Mouse (Mus musculus): ENCODE data around the gene Hivep3. TPM values are rescaled to one million over a fixed set of nuclear protein-coding genes. Genes with fewer than 3 reads are reported as not detected.

Hivep3 gene
- 0.64 and 1.0 TPM in 2 replicates for polyA plus RNA-seq (2016; fragmentation: Nextera tagmentation; extraction: Ambion mirVana)

DNA sequence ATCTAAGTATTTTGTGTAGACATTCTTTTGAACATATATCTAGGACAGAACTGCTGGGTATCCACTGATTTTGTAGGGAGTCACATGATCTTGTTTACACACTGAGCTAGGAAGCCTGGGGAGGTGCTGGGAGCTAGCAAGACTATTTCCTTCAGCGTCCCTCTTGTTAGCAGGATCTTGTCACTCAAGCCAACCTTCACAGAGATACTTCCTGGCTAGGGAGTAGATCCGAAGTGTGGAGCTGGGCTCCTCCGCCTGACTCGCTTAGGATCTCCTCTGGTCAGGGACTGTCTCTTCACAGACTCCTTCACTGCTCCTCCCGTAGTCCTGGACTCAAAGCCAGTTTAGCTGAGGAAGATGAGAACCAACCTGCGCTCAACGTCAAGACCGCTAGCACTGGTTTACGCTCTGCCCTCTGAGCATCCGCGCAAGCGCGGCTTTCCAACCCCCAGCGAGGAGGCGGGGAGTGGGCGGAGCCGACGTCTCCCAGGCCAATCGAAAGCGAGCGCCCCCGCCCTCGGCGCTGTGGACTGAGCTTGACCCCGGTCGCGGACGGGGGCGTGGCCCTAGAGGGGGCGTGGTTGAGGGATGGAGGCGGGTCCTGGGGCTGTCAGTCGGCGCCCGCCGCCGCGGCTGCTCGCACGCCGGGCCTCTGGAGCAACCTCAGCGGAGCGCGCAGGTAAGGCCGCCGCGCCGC lies at the start of gene Hivep3:
Gene Hivep3, plus strand, starts transcription at position 601 of the 697 bp plus-strand sequence.
- no peaks in the 10 kb centered on the region for H3K9me3 ChIP-seq (replicated peaks)
- peaks cover 13% of the 10 kb centered on the region for H3K4me1 ChIP-seq
- peak within 1 kb of the TSS; percentile 83 for H3K4me3 ChIP-seq
- 0 out of 2 replicates have a peak within 1 kb of the TSS, but pooled peaks have one; percentile 33 for H3K27ac ChIP-seq (replicated peaks)
- H3K27me3 ChIP-seq (ENCODE audit: low read depth, poor library complexity, severe bottlenecking), result peaks cover 43% of the 10 kb centered on the region
- under 1% methylated on average over 47 of the region's 47 CpGs for WGBS
- no peaks in the 10 kb centered on the region for H3K36me3 ChIP-seq
- peak; percentile 100 for DNase-seq (ENCODE audit: low spot score)

DNA sequence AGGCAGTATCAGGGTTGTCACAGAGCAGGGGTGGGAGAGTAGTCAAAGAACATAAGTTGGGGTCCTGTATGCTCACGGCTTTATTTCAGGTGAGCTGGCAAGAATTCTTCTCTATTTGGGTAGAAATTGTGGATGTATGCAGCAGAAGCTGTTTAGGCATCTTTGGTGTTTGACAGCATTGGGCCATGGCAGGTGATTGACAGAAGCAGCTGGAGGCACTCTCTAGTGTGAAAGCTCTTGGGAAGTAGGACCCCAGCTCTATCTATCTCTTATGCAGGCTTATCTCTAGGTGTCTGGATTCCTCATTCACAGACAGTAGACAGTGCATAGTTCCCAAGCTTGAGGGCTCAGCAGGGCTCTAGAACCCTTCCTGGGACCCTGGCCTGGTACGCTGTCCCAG lies 47.8 kb upstream of the Hivep3 start:
- Histone ChIP-seq H3K27ac (replicated peaks) (no peak overlapping the region), H3K4me3 (no peak overlapping the region), H3K36me3 (no peaks in the 10 kb centered on the region), H3K27me3 (ENCODE audit: low read depth, poor library complexity, severe bottlenecking) (no peaks in the 10 kb centered on the region), H3K9me3 (replicated peaks) (no peaks in the 10 kb centered on the region), H3K4me1 (peaks cover 10% of the 10 kb centered on the region)
- WGBS, result 90% methylated on average over 2 of the region's 2 CpGs
- no peak for DNase-seq (ENCODE audit: low spot score)

DNA sequence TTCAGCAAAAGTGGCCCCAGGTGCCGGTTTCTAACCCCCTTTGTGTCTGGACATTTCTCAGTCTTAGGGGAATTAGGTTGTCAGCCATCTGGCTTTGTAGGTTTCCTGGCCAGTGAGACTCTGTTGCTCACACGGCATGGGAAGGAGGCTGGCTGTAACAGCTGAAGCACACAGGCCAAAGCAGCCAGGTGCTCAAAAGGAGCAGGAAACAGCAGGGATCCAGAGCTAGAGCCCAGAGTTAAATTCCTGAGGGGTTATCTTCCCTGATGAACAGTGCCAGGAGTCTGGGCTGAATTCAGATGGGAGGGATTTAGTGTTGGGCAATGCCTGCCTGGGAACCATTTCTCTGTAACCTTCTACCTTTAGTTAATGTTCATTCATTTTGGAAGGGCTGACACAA lies 35.2 kb upstream of the Hivep3 start:
- H3K4me1 ChIP-seq, result no peaks in the 10 kb centered on the region
- H3K27ac ChIP-seq (replicated peaks), result no peak overlapping the region
- WGBS, result 63% methylated on average over 2 of the region's 2 CpGs

DNA sequence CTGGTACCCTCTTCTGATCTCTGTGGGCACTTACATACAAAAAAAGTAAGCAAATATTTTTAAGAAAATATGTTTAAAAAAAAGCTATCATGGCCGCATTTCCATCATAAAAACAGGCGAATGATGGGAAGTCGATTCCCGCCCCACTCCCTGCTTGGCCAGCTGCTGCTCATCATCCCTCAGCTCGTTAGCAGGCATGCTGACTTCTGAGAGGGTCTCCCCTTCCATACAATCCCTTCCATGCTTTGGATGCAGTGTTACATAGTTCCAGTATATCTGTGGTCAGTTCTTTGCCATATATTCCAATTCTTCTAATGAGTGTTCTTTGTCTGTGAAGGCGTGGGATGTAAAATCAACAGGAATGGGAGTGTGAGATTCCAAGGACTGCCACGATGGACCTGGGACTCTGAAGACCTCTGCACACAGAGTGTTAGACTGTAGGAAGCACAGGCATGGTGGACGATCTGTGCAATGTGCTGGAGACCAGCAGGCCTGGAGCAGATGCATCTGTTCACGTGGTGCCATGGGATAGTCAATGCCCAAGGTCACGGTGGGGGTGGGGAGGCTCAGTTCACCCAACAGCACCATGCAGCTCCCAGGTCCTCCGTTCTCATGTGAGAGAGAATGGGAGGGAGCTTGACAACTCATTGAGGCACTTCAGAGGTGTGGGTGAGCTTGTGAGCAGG lies 32.2 kb upstream of the Hivep3 start:
- 90% methylated on average over 11 of the region's 11 CpGs for WGBS
- Histone ChIP-seq H3K9me3 (replicated peaks) (no peaks in the 10 kb centered on the region; the same call in 1 of the 2 replicates), H3K36me3 (no peaks in the 10 kb centered on the region), H3K27me3 (ENCODE audit: low read depth, poor library complexity, severe bottlenecking) (no peaks in the 10 kb centered on the region), H3K27ac (replicated peaks) (no peak overlapping the region), H3K4me3 (no peak overlapping the region), H3K4me1 (no peaks in the 10 kb centered on the region)
- no peak for DNase-seq (ENCODE audit: low spot score)

More for the DNA sequence above, 35.2 kb upstream of the Hivep3 start:
- no peaks in the 10 kb centered on the region; the same call in 1 of the 2 replicates for H3K9me3 ChIP-seq (replicated peaks)
- H3K36me3 ChIP-seq, result no peaks in the 10 kb centered on the region
- no peak overlapping the region for H3K4me3 ChIP-seq
- H3K27me3 ChIP-seq (ENCODE audit: low read depth, poor library complexity, severe bottlenecking), result no peaks in the 10 kb centered on the region
- DNase-seq (ENCODE audit: low spot score), result no peak

DNA sequence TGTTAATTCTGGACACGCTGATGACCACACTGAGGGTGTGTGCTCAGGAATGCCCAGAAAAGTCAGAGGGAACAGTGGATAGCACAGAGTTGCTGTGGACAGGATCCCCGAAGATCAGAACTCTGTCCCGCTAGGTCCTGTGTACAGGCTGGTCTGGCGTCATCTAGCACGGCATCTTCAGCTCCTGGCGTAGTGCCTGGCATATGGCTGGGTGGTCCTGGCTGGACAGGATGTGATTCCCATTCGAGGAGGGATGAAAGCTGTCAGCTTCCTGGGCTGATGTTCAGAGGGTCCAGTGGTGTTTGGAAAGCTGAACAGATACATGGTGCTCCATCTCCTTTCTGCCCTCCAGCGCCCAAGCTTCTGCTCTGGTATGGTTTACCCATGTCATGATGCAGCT lies 29.6 kb upstream of the Hivep3 start:
- Histone ChIP-seq H3K4me1 (peaks cover 13% of the 10 kb centered on the region), H3K27ac (replicated peaks) (no peak overlapping the region), H3K9me3 (replicated peaks) (no peaks in the 10 kb centered on the region; the same call in 1 of the 2 replicates), H3K36me3 (no peaks in the 10 kb centered on the region), H3K27me3 (ENCODE audit: low read depth, poor library complexity, severe bottlenecking) (no peaks in the 10 kb centered on the region), H3K4me3 (no peak overlapping the region)
- no peak for DNase-seq (ENCODE audit: low spot score)
- 87% methylated on average over 8 of the region's 8 CpGs for WGBS

DNA sequence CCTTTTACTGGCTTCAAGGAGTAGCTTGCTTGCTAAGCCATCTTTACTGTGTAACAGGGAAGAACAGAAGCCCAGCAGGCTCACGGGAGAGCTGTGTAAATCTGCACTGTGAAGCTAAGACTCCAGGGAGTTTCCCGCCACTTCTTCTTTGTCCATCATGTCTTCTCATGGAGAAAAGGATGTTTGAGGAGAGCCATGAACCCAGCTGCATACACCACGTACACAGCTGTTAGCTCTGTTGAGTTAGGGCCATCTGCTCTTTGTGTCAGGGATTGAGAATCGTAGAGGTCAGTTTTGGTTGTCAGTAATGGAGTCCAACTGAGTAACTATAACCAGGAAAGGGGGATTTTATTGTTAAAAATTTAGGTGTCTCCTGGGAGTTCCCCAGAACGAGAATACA lies 26.3 kb upstream of the Hivep3 start:
- DNase-seq (ENCODE audit: low spot score), result no peak
- no peaks in the 10 kb centered on the region for H3K36me3 ChIP-seq
- H3K9me3 ChIP-seq (replicated peaks), result no peaks in the 10 kb centered on the region
- peaks cover 13% of the 10 kb centered on the region for H3K4me1 ChIP-seq
- 71% methylated on average over 5 of the region's 5 CpGs for WGBS
- H3K4me3 ChIP-seq, result no peak overlapping the region
- no peaks in the 10 kb centered on the region for H3K27me3 ChIP-seq (ENCODE audit: low read depth, poor library complexity, severe bottlenecking)
- H3K27ac ChIP-seq (replicated peaks), result no peak overlapping the region

DNA sequence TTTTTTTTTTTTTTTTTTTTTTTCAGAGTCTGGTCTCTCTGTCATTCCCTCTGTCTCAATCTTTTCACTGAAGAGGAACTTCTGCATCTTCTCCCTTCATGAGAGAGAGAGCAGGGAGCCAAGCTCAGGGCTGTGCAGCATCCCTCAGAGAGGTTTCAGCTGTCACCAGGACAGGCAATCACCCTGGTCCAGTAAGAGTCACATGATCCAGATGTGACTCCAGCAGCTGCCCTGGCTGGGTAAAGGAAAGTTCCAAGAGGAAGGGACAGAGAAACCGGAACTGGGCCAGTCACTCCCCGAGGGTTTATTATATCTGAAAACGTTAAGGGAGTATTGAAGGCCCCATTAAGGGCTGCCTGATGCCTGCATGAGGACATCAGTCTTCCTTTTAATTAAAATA lies 25.8 kb upstream of the Hivep3 start:
- 45% methylated on average over 3 of the region's 3 CpGs for WGBS

DNA sequence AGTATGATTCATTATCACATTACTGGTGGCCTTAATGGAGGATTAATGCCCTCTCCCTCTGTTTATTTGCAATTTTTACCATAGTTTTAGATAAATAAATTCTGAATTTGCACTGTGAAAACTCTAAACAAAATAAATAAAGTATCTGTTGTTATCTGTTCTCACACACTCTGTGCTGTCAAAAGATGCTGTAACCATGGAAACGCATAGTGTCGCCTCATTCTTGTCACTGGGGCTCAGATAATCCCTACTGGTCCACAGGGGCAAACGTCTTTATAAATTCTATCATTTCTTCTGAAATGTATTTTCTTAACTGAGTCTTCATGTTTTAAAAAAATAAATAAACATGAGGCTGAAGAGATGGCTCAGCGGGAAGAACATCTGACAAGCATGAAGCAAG lies 23.4 kb upstream of the Hivep3 start:
- DNase-seq (ENCODE audit: low spot score), result no peak
- Histone ChIP-seq H3K9me3 (replicated peaks) (no peaks in the 10 kb centered on the region), H3K4me3 (no peak overlapping the region), H3K27ac (replicated peaks) (no peak overlapping the region), H3K27me3 (ENCODE audit: low read depth, poor library complexity, severe bottlenecking) (no peaks in the 10 kb centered on the region), H3K36me3 (no peaks in the 10 kb centered on the region), H3K4me1 (peaks cover 13% of the 10 kb centered on the region)
- WGBS, result 70% methylated on average over 4 of the region's 4 CpGs

More for the DNA sequence above, 25.8 kb upstream of the Hivep3 start:
- Histone ChIP-seq H3K27me3 (ENCODE audit: low read depth, poor library complexity, severe bottlenecking) (no peaks in the 10 kb centered on the region), H3K27ac (replicated peaks) (no peak overlapping the region), H3K4me3 (no peak overlapping the region), H3K36me3 (no peaks in the 10 kb centered on the region), H3K9me3 (replicated peaks) (no peaks in the 10 kb centered on the region), H3K4me1 (peaks cover 13% of the 10 kb centered on the region)
- no peak for DNase-seq (ENCODE audit: low spot score)

DNA sequence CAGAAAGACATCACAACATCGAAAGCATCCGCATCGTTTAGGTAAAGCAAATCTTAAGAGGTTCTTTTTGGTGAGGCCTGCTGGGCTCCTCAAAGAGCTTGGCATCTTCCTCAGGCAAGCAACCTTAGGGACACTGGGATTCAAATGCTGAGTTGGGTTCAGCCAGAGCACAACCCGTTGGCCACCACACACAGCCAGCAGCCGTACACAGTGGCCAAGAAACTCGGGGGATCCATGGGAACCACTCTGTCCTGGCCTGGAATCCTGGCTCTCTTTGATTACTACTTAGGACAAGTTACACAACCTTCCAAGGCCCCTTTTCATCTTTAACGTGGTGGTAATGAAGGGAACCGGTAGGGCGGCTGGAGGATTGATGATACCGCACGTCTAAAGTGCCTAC lies 16.1 kb upstream of the Hivep3 start:
- no peak for DNase-seq (ENCODE audit: low spot score)
- Histone ChIP-seq H3K4me1 (no peaks in the 10 kb centered on the region), H3K27me3 (ENCODE audit: low read depth, poor library complexity, severe bottlenecking) (no peaks in the 10 kb centered on the region), H3K27ac (replicated peaks) (no peak overlapping the region), H3K9me3 (replicated peaks) (no peaks in the 10 kb centered on the region), H3K36me3 (no peaks in the 10 kb centered on the region), H3K4me3 (no peak overlapping the region)
- 78% methylated on average over 11 of the region's 11 CpGs for WGBS

DNA sequence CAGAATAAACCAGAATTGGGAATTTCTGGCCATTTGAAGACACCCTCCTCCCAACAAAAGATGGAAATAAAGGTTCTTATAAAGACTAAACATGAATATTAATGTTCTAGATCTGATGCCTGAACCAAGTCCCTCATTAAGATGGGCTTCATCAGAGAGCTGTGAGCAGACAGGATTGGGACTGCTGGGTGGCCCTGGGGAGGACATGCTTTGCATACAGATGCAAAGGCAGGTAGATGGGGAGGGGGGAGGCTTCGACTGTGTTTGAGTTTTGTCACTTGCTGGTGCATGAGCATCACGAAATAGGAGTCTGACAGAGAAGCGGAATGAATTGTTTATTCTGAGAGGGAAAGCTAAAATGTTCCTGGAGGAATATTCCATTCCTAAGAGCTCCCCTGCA lies 12.1 kb upstream of the Hivep3 start:
- 80% methylated on average over 3 of the region's 3 CpGs for WGBS
- H3K27me3 ChIP-seq (ENCODE audit: low read depth, poor library complexity, severe bottlenecking), result no peaks in the 10 kb centered on the region
- DNase-seq (ENCODE audit: low spot score), result no peak
- no peak overlapping the region for H3K27ac ChIP-seq (replicated peaks)
- H3K36me3 ChIP-seq, result no peaks in the 10 kb centered on the region
- no peaks in the 10 kb centered on the region for H3K4me1 ChIP-seq
- H3K9me3 ChIP-seq (replicated peaks), result no peaks in the 10 kb centered on the region
- no peak overlapping the region for H3K4me3 ChIP-seq

DNA sequence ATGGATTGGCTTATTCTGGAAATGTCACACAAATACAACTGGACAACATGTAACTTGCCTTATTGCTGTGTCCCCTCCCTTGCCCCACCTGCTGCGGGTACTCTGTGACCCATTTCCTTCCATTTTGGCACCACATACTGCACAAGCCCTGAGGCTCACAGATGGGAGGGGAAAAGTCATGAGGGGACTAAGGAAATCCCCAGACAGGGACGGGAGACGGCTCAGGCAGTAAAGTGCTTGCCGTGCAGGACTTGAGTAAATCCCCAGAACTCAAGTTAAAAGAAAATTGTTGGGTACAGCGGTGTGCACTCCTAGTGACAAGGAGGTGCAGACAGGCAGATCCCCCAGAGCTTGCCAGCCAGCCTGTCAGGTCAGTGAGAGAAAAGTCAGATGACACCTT lies 7.5 kb upstream of the Hivep3 start:
- H3K36me3 ChIP-seq, result no peaks in the 10 kb centered on the region
- no peaks in the 10 kb centered on the region for H3K27me3 ChIP-seq (ENCODE audit: low read depth, poor library complexity, severe bottlenecking)
- no peak overlapping the region for H3K27ac ChIP-seq (replicated peaks)
- DNase-seq (ENCODE audit: low spot score), result no peak
- WGBS, result 80% methylated on average over 5 of the region's 5 CpGs
- H3K4me3 ChIP-seq, result no peak overlapping the region
- H3K4me1 ChIP-seq, result no peaks in the 10 kb centered on the region
- H3K9me3 ChIP-seq (replicated peaks), result no peaks in the 10 kb centered on the region

DNA sequence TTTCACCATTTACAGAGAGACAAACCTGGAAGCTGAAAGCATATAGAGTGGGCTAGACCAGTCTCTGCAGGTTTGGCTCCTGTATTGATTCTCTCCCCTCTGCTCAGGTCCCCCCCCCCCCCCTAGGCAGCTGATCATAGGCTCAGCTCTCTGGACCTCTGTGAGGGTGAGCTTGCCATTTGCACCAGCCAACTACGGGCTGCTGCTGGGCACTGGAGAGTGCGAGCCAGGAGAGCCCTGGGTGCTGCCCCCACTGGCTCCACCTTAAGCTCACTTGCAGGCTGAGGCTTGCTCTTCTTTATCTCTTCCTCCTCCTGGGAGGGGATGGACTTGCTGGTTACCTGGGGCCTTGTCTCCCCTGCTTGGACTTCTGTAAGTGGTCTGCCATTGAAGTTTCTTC lies 5.7 kb upstream of the Hivep3 start:
- WGBS, result 79% methylated on average over 2 of the region's 2 CpGs
- DNase-seq (ENCODE audit: low spot score), result no peak
- Histone ChIP-seq H3K27me3 (ENCODE audit: low read depth, poor library complexity, severe bottlenecking) (0 out of 2 replicates have a peak, but pooled peaks cover 7% of the 10 kb centered on the region), H3K27ac (replicated peaks) (no peak overlapping the region), H3K36me3 (no peaks in the 10 kb centered on the region), H3K4me3 (no peak overlapping the region), H3K4me1 (peaks cover under 1% of the 10 kb centered on the region), H3K9me3 (replicated peaks) (no peaks in the 10 kb centered on the region)

DNA sequence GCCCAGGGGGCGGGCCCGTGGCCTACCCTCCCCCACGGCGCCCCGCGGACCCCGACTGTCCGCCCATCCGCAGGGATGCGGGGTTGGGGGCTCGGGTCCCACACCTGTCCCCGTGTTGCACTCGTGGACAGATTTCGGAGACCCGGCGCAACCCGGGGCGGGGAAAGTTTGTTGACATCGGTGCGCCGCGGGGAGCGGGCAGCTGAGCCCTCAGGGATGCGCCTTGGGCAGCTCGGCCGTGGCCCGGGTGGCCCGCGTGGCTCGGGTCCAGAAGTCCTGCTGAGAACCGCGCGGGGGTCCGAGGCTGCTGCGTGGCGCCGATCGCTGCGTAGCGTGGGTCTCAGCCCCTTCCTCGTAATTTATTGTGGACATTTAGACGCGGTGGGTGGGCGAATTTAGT lies 358 bp downstream of the Hivep3 start:
- Histone ChIP-seq H3K4me3 (peak overlapping the region; percentile 83), H3K36me3 (no peaks in the 10 kb centered on the region), H3K27me3 (ENCODE audit: low read depth, poor library complexity, severe bottlenecking) (peaks cover 43% of the 10 kb centered on the region), H3K27ac (replicated peaks) (no peak overlapping the region), H3K4me1 (peaks cover 13% of the 10 kb centered on the region), H3K9me3 (replicated peaks) (no peaks in the 10 kb centered on the region)
- under 1% methylated on average over 38 of the region's 44 CpGs for WGBS
- no peak for DNase-seq (ENCODE audit: low spot score)

All from midbrain, embryonic 10.5 days (tissue).